Mouse (Mus musculus): ENCODE measurements around the gene Cep126. TPM values are rescaled to one million over a fixed set of nuclear protein-coding genes. Genes with fewer than 3 reads are reported as not detected.

Gene Cep126
- polyA plus RNA-seq, 1 experiment: 120 TPM

GRCm38 (mm10) chr9:8054831-8055230 is 79.3 kb downstream of the Cep126 start:
- no peak for TF ChIP-seq POLR2A (IDR thresholded peaks at IDR 0.05; ENCODE audit: control insufficient read depth, low read depth, low read length)
- TF ChIP-seq CTCF (IDR thresholded peaks at IDR 0.05; ENCODE audit: control insufficient read depth, insufficient read depth, insufficient replicate concordance, low read depth, low read length): no peak
- Histone ChIP-seq H3K4me1 (ENCODE audit: control insufficient read depth, insufficient read depth, low read length) (no peaks in the 10 kb centered on the region), H3K4me3 (ENCODE audit: control insufficient read depth, low read depth, low read length) (no peak overlapping the region), H3K27ac (ENCODE audit: control insufficient read depth, insufficient read depth, low read depth, low read length) (no peak overlapping the region), H3K27me3 (ENCODE audit: control insufficient read depth, insufficient read depth, low read length) (no peaks in the 10 kb centered on the region), H3K36me3 (ENCODE audit: control insufficient read depth, insufficient read depth, low read length) (no peaks in the 10 kb centered on the region)

DNA sequence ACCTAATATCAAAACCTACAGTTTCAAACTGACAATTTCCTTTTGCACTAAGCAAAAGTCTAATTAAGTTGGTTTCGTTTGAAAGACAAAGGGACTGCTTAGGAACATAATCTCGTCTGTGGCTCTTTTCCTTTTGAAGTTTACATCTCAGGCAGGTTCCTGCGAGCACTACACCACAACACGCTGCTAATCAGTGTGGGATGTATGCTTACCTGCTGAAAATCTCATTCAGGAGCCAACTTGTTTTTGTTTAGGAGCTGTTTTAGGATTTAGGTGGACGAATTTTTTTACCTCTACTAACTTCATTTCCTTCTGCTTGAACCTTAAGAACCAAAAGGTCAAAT is 91.1 kb downstream of the Cep126 start:
- no peak for TF ChIP-seq CTCF (IDR thresholded peaks at IDR 0.05; ENCODE audit: control insufficient read depth, insufficient read depth, insufficient replicate concordance, low read depth, low read length)
- TF ChIP-seq POLR2A (IDR thresholded peaks at IDR 0.05; ENCODE audit: control insufficient read depth, low read depth, low read length): no peak
- no peaks in the 10 kb centered on the region for H3K36me3 ChIP-seq (ENCODE audit: control insufficient read depth, insufficient read depth, low read length)
- peak overlapping the region; percentile 90 for H3K4me3 ChIP-seq (ENCODE audit: control insufficient read depth, low read depth, low read length)

DNA sequence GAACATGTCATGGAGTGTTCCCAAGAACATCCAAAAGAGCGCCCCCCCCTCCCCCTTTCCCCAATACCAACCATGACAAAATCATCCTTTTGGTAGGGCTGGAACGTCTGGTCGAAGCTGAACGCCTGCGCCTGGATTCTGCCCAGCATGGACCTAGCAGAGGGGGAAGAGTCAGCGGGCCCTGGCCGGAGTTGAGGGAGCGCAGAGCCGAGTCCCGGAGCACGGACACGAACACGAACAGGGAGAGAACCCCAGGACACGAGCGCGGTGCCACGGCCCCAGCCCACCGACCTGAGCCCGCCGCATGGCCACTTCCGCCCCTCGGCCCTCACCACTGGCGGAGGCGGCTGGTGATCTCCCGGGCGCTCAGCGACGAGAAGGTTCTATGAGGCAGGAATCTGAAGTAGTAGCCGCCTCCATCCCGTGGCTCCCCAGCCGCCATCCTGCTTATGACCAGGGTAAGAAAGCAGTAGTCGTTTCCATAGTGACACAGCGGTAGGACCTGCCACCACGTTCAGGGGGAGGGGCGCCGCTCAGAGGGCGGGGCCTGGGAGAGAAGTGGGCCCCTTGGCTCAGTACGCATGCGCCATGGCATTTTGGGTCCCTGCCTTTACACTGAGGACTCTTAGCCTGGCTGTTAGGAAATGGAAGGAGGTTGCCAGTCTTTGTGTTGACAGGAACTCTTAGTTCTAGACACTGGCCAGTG is 91.6 kb downstream of the Cep126 start, which contains the start of gene Cfap300:
Gene Cfap300, minus strand, starts transcription at position 486 of the 706 bp plus-strand sequence.
- TF ChIP-seq POLR2A (IDR thresholded peaks at IDR 0.05; ENCODE audit: control insufficient read depth, low read depth, low read length): peak; percentile 79
- TF ChIP-seq CTCF (IDR thresholded peaks at IDR 0.05; ENCODE audit: control insufficient read depth, insufficient read depth, insufficient replicate concordance, low read depth, low read length): no peak
- Histone ChIP-seq H3K27ac (ENCODE audit: control insufficient read depth, insufficient read depth, low read depth, low read length) (peak within 1 kb of the TSS; percentile 87), H3K4me1 (ENCODE audit: control insufficient read depth, insufficient read depth, low read length) (peaks cover 2% of the 10 kb centered on the region; the same call in 1 of the 2 replicates), H3K36me3 (ENCODE audit: control insufficient read depth, insufficient read depth, low read length) (no peaks in the 10 kb centered on the region), H3K4me3 (ENCODE audit: control insufficient read depth, low read depth, low read length) (peak within 1 kb of the TSS; percentile 90), H3K27me3 (ENCODE audit: control insufficient read depth, insufficient read depth, low read length) (no peaks in the 10 kb centered on the region)

More for the DNA sequence above, 91.1 kb downstream of the Cep126 start:
- H3K27ac ChIP-seq (ENCODE audit: control insufficient read depth, insufficient read depth, low read depth, low read length): peak overlapping the region; percentile 87
- H3K27me3 ChIP-seq (ENCODE audit: control insufficient read depth, insufficient read depth, low read length): no peaks in the 10 kb centered on the region
- peaks cover 2% of the 10 kb centered on the region; the same call in 1 of the 2 replicates for H3K4me1 ChIP-seq (ENCODE audit: control insufficient read depth, insufficient read depth, low read length)

DNA sequence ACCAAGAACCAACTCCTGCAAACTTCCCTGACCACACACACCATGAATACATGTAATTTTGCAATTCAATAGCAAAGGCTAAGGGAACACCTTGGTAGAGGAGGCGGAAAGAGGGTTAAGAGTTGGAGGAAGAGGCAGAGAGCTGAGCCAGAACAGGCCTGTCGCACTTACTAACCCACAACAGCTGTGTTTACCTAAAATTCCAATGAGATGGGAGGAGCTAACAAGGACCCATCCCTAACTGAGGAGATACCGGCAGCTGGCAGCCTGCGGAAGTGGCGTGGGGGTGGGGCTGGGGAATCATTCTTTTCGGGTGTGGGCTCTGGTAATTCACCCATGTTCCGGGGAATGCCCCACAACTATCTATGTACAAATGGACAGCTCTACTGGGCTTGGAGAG is 98.5 kb downstream of the Cep126 start:
- H3K4me3 ChIP-seq (ENCODE audit: control insufficient read depth, low read depth, low read length): no peak overlapping the region
- no peak for TF ChIP-seq POLR2A (IDR thresholded peaks at IDR 0.05; ENCODE audit: control insufficient read depth, low read depth, low read length)
- no peak for TF ChIP-seq CTCF (IDR thresholded peaks at IDR 0.05; ENCODE audit: control insufficient read depth, insufficient read depth, insufficient replicate concordance, low read depth, low read length)
- no peaks in the 10 kb centered on the region for H3K36me3 ChIP-seq (ENCODE audit: control insufficient read depth, insufficient read depth, low read length)
- H3K27ac ChIP-seq (ENCODE audit: control insufficient read depth, insufficient read depth, low read depth, low read length): no peak overlapping the region
- peaks cover 2% of the 10 kb centered on the region; the same call in 1 of the 2 replicates for H3K4me1 ChIP-seq (ENCODE audit: control insufficient read depth, insufficient read depth, low read length)
- H3K27me3 ChIP-seq (ENCODE audit: control insufficient read depth, insufficient read depth, low read length): no peaks in the 10 kb centered on the region

GRCm38 (mm10) chr9:8035091-8035490 is 99.0 kb downstream of the Cep126 start:
- Histone ChIP-seq H3K27me3 (ENCODE audit: control insufficient read depth, insufficient read depth, low read length) (no peaks in the 10 kb centered on the region), H3K27ac (ENCODE audit: control insufficient read depth, insufficient read depth, low read depth, low read length) (no peak overlapping the region), H3K4me1 (ENCODE audit: control insufficient read depth, insufficient read depth, low read length) (peaks cover 2% of the 10 kb centered on the region; the same call in 1 of the 2 replicates), H3K36me3 (ENCODE audit: control insufficient read depth, insufficient read depth, low read length) (no peaks in the 10 kb centered on the region), H3K4me3 (ENCODE audit: control insufficient read depth, low read depth, low read length) (no peak overlapping the region)
- TF ChIP-seq CTCF (IDR thresholded peaks at IDR 0.05; ENCODE audit: control insufficient read depth, insufficient read depth, insufficient replicate concordance, low read depth, low read length) (no peak), POLR2A (IDR thresholded peaks at IDR 0.05; ENCODE audit: control insufficient read depth, low read depth, low read length) (no peak)

GRCm38 (mm10) chr9:8034143-8034542 is 100.0 kb downstream of the Cep126 start:
- no peaks in the 10 kb centered on the region for H3K27me3 ChIP-seq (ENCODE audit: control insufficient read depth, insufficient read depth, low read length)
- peaks cover 2% of the 10 kb centered on the region; the same call in 1 of the 2 replicates for H3K4me1 ChIP-seq (ENCODE audit: control insufficient read depth, insufficient read depth, low read length)
- no peak overlapping the region for H3K4me3 ChIP-seq (ENCODE audit: control insufficient read depth, low read depth, low read length)
- no peak for TF ChIP-seq CTCF (IDR thresholded peaks at IDR 0.05; ENCODE audit: control insufficient read depth, insufficient read depth, insufficient replicate concordance, low read depth, low read length)
- no peak for TF ChIP-seq POLR2A (IDR thresholded peaks at IDR 0.05; ENCODE audit: control insufficient read depth, low read depth, low read length)
- H3K36me3 ChIP-seq (ENCODE audit: control insufficient read depth, insufficient read depth, low read length): no peaks in the 10 kb centered on the region
- H3K27ac ChIP-seq (ENCODE audit: control insufficient read depth, insufficient read depth, low read depth, low read length): no peak overlapping the region

DNA sequence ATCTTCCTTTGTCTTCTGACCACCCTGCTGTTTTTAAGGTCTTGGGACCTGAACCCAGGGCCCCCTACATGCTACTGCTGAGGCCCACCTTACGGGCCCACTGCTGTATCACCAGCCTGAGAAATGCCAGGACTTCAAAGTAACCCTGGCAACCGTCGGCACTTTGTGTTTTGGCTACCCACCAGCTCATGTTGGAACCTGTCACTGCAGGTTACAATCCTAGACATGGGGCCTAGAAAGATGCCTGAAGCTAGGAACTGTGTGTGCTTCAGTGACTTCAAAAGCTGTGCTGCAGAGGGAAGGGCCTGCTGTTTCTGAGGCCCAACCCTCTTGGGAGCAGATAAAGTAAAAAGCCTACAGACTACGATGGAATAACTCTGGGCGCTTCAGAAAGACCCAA is 101.2 kb downstream of the Cep126 start:
- TF ChIP-seq CTCF (IDR thresholded peaks at IDR 0.05; ENCODE audit: control insufficient read depth, insufficient read depth, insufficient replicate concordance, low read depth, low read length) (no peak), POLR2A (IDR thresholded peaks at IDR 0.05; ENCODE audit: control insufficient read depth, low read depth, low read length) (no peak)

More for the DNA sequence above, 101.2 kb downstream of the Cep126 start:
- Histone ChIP-seq H3K4me3 (ENCODE audit: control insufficient read depth, low read depth, low read length) (no peak overlapping the region), H3K36me3 (ENCODE audit: control insufficient read depth, insufficient read depth, low read length) (no peaks in the 10 kb centered on the region), H3K4me1 (ENCODE audit: control insufficient read depth, insufficient read depth, low read length) (peaks cover 2% of the 10 kb centered on the region; the same call in 1 of the 2 replicates), H3K27ac (ENCODE audit: control insufficient read depth, insufficient read depth, low read depth, low read length) (no peak overlapping the region), H3K27me3 (ENCODE audit: control insufficient read depth, insufficient read depth, low read length) (no peaks in the 10 kb centered on the region)

Other genes starting within 250 kb of the Cep126 start
- gene Yap1, start 129.7 kb downstream of the Cep126 start, polyA plus RNA-seq (2012; rRNA removed): 32.1 and 35.1 TPM in 2 replicates
- 44.1 and 45.7 TPM in 2 replicates for gene Cfap300, start 91.5 kb downstream of the Cep126 start, polyA plus RNA-seq (2012; rRNA removed)